Mouse (Mus musculus): ENCODE measurements at regions not wholly inside any gene's neighbourhood (a gene's known extent, or its start where the extent isn't known, plus 50 kb on each side); places are given as distances from the start of the nearest gene placed in this dataset.

GRCm38 (mm10) chr3:60281229-60281628 is 191.4 kb upstream of the Mbnl1 start:
- no peak for TF ChIP-seq POLR2A (IDR thresholded peaks at IDR 0.05; ENCODE audit: borderline replicate concordance, low read depth, low read length)
- no peak for TF ChIP-seq CTCF (IDR thresholded peaks at IDR 0.05; ENCODE audit: low read depth, low read length)

Measured in bone marrow macrophage, adult 2 months (primary cell).